Comparison of ENCODE assay signal across 8 mouse cellular contexts in genomic region chr4:57672996-57673906, GRCm38 (mm10). TPM values are rescaled to one million over a fixed set of nuclear protein-coding genes. Genes with fewer than 3 reads are reported as not detected.
DNase-seq lines count a peak whose midpoint lies in the region; ATAC-seq and TF ChIP-seq lines count a peak whose summit lies in the region.

No protein-coding gene starts in this region.

- in situ Hi-C loops in Patski (cut with MboI; ENCODE audit: low pct_unique_long_range_greater_than_20kb), result loop anchor here (5.0 kb wide), 3 partner anchors 109 to 404 kb away; no protein-coding TSS in a partner anchor

- CTCF ChIA-PET in Patski (lab: Charles Lee), result interaction anchor here (0.6 to 3.4 kb wide), 7 partner anchors 122 to 422 kb away, joined by 3 to 23 read pairs (median 3); no protein-coding TSS in a partner anchor

- TF ChIP-seq CTCF in Patski (IDR thresholded peaks at IDR 0.05), result peak; percentile 70

- peak overlapping the region; percentile 22 for H3K4me3 ChIP-seq in hindbrain, embryonic 13.5 days

- H3K27me3 ChIP-seq in Patski, result no peaks in the 10 kb centered on the region
- no peaks in the 10 kb centered on the region for H3K27me3 ChIP-seq in hindbrain, embryonic 13.5 days

- peaks cover 16% of the 10 kb centered on the region for H3K4me1 ChIP-seq in hindbrain, embryonic 13.5 days (replicated peaks)

- POLR2A ChIA-PET in Patski (lab: Charles Lee), result no interaction called here

- H3K9me3 ChIP-seq in hindbrain, embryonic 13.5 days, result no peaks in the 10 kb centered on the region

- H3K27ac ChIP-seq in hindbrain, embryonic 13.5 days, result 0 out of 2 replicates have a peak overlapping the region, but pooled peaks have one; percentile 4

- H3K4me2 ChIP-seq in hindbrain, embryonic 13.5 days, result peak overlapping the region; percentile 55

- no peak for ATAC-seq in Patski
- ATAC-seq in hindbrain, embryonic 13.5 days (ENCODE audit: low FRiP score), result peak; percentile 47; the same call in 1 of the 2 replicates

- H3K36me3 ChIP-seq in hindbrain, embryonic 13.5 days, result no peaks in the 10 kb centered on the region

- DNase-seq in Patski (ENCODE audit: low read depth, low spot score), result peak; percentile 39
- peak; percentile 93 to 96 for DNase-seq in cerebellum, postnatal 10 days
- DNase-seq in frontal cortex, postnatal 14 days (ENCODE audit: low spot score in 2 of 2), result peak; percentile 55 to 79
- DNase-seq in layer of hippocampus, postnatal 14 days (ENCODE audit: low spot score in 2 of 2), result peak; percentile 85
- DNase-seq in lung, postnatal 14 days, result peak; percentile 95
- peak; percentile 92 for DNase-seq in retina, embryonic 14.5 days (ENCODE audit: low spot score)
- peak; percentile 95 for DNase-seq in thymus, postnatal 4 days

- 12% methylated on average over 12 of the region's 12 CpGs for WGBS in hindbrain, embryonic 13.5 days

- H3K9ac ChIP-seq in hindbrain, embryonic 13.5 days, result peak overlapping the region; percentile 60; the same call in 1 of the 2 replicates

RNA-seq across cellular contexts. Expression of gene Akap2, which starts 44.2 kb away (rescaled TPM):
- polyA plus RNA-seq in Patski (2021), result 99.3 TPM
- polyA plus RNA-seq in hindbrain, embryonic 13.5 days (2015; fragmentation: Nextera tagmentation; extraction: Ambion mirVana), result 17.0 and 17.7 TPM in 2 replicates
- total RNA-seq in layer of hippocampus, postnatal 14 days (2021), result 10 to 100 TPM; 47.1 to 53.1 TPM

Comparison
In these comparisons a context has a peak if more than half of its experiments do, and no peak if none do; other contexts are left out.
1. DNase-seq: peak in every context shown above with its lines; median percentile 95 in lung, postnatal 14 days; 95 in thymus, postnatal 4 days; 94 in cerebellum, postnatal 10 days; 92 in retina, embryonic 14.5 days; 85 in layer of hippocampus, postnatal 14 days; 67 in frontal cortex, postnatal 14 days; 39 in Patski.